Mouse (Mus musculus) frontal cortex, adult 2 months (tissue): ENCODE data around the gene Olfr102. TPM values are rescaled to one million over a fixed set of nuclear protein-coding genes. Genes with fewer than 3 reads are reported as not detected.

Source experiments
- DNase-seq, 2 experiments: peaks; one replicate each; pipeline ENCODE4 v3.0.0; 2022; ENCODE audit warnings: low spot score in 1 of 2; ENCODE audit errors: extremely low spot score in 1 of 2
- polyA plus RNA-seq: library from polyadenylated mRNA; depleted of rRNA; stranded (reverse); fragments of >200 nt; gene quantifications from 2 replicates; pipeline ENCODE4 v1.2.3, GENCODE M21; 2012; rRNA removed

The Olfr102 gene
- polyA plus RNA-seq: 0.08 TPM in 1 of 2 replicates, not detected in the other

DNA sequence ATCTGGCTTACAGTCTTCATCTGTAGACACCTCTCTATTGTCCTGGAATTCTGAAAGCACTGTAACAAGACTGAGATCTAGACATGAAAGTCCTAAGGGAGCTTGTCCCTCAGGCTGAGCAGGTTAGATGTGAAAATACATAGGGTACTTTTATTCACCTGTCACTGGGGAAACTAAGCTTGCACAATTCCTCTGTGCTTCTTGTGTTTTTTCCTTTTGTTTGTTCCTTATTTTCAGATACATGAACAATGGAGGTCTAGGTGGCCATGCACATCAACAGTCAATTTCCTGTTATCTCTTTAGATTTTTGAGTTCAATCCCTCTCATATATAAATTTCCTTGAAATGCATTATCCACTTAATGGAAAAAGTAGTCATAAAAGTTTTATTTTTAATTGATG, at the start of gene Olfr102:
Gene Olfr102 (minus strand): TSS at position 101 of the 400 bp plus-strand sequence.
- DNase-seq: no peak

DNA sequence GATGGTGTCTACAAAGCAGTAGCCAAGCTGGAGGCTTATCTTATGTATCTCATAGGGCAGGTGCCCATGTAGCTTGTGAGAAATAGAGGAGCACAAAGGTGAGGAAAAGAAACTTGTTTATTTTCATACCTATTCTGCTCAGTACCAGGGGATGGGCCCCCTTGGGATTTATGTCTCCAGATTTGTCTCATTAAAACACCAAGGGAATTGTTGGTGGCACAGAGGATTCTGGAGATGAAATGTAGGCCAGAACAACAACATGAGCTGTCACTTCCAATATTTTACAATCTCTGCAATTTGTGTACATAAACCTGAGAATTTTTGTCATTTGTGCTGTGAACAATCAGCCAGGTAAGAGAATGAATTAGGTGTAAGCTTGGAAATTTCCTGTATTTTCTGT, 42.4 kb upstream of the Olfr102 start, which contains the start of gene Olfr104-ps:
Gene Olfr104-ps (plus strand): TSS at position 301 of the 400 bp plus-strand sequence.
- DNase-seq: no peak

DNA sequence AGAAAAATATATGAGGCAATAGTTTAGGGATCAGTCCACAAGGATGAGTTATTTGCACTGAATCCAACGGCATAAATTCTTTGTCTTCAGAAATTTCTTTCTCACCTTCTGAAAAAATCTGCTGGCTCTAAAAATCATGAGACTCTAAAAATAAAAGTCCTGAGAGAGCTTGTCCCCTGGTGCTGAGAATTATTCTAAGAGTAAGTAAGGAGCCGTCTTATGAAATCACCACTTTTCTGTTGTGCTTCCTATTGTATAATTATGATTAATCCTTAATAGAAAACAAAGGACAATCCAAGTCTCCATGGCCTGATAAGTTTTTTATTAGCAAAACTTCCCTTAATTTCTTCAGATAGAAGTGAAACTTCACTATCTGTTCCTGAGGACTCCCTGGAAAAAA, 22.7 kb upstream of the Olfr102 start, which contains the start of gene Olfr103:
Gene Olfr103 (minus strand): TSS at position 101 of the 400 bp plus-strand sequence.
- no peak for DNase-seq

DNA sequence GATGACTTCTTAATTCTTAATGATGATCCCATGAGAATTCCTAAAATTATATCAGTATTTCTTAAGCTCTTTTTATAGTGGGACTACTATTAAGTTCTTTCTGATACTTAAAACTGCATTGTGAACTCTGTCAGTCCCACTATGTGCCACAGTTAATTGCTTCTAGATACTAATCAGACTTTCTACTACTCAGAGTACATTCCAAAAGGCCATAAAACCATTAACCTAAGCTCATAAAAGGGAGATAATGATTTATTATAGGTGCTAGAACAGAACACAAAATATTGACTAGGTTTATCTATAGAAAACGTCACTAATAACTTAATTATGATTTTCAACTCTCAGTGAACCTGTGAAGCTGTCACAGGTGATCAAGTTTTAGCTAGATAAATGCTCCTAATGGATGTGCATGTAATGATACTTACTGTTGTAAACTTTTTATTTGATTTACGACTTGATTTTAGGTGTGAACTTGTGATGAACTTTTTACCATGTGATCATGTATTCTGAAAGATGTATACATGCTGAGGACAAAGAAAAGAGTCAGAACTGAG, 6.6 kb downstream of the Olfr102 start:
- DNase-seq: no peak

DNA sequence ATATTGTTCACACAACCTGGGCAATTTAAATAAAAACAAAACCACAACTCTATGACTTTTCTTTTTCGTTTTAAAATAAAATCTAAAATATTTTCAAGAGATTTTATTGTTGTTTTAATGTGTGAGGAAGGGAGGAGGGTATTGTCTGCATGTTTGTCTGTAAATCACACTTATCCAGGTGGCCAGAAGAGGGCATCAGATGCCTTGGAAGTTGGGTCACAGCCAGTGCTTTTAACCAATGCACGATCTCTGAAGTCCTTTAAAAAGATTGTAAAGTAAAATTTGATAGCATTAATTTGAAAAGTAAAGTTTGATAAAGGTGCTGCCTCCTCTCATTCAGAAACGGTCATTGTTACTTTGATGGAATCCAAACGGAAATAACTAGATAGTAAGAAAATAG, 8.4 kb downstream of the Olfr102 start:
- peak in 1 of 2 experiments; percentile 11 for DNase-seq

DNA sequence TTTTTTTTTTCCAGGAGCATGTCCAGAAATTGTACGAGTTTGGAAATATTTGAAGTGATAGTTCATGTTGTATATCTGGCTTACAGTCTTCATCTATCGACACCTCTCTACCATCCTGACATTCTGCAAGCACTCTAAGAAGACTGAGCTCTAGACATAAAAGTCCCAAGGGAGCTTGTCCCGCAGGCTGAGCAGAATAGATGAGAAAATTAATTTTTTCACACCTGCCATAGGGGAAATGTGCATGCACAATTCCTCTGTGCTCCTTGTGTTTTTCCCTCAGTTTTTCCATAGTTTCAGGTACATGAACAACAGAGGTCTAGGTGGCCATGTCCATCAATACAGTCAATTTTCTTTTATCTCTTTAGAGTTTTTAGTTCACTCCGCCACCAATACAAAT, 12.6 kb downstream of the Olfr102 start, which contains the start of gene Olfr101:
Gene Olfr101 (minus strand): TSS at position 101 of the 400 bp plus-strand sequence.
- no peak for DNase-seq

DNA sequence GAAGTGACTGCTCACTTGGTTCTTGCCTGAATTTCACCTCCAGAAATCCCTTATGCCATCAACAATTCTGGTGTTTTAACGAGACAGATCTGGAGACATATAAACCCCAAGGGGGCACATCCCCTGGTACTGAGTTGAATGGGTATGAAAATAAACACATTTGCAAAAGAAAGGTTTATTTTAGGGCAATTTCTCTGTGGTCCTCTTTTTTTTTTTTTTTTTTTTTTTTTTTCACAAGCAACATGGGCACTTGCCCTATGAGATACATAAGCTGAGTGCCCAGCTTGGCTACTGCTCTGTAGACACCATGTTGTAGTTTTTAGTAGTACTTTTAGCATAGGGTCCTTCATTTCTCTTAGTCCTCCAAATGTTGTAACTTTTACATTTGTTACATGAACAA, 33.5 kb downstream of the Olfr102 start, which contains the start of gene Olfr99:
Gene Olfr99 (minus strand): TSS at position 101 of the 400 bp plus-strand sequence.
- DNase-seq: no peak

DNA sequence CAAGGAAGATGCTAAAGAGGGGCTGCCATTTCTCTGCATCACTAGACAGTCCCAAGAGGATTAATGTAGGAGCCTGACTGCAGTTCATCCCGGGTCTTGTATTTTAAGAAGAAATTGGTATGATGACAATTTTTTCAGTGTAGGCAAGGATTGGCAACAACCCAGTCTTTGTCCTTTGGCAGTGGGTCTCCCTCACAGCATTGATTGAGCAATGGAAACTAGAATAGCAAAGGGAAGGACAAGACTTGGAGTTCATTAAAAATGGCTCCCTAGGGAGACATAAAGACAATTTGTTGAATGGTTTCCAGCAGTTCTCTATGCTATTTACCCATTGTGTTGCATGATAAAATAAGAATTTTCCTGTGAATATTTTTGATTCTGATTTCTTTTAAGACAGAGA, 36.5 kb downstream of the Olfr102 start:
- no peak for DNase-seq

DNA sequence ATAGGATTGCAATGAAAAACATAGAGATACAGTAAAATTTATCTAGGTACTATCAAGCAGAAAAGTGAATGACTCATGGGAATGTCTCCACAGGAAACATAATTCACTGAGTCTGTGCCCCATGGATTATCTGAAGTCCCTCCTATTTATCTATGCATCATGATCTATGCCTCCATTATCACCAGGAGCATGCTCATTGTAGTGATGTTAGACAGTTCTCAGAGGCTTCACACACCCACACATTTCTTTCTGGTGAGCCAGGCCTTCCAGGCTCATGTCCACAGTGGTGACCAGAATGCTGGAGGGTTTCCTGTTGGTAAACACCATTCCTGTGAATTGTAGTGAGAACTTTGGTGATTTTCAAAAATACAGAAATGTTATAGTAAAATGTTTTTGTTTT, 40.3 kb downstream of the Olfr102 start:
- no peak for DNase-seq

DNA sequence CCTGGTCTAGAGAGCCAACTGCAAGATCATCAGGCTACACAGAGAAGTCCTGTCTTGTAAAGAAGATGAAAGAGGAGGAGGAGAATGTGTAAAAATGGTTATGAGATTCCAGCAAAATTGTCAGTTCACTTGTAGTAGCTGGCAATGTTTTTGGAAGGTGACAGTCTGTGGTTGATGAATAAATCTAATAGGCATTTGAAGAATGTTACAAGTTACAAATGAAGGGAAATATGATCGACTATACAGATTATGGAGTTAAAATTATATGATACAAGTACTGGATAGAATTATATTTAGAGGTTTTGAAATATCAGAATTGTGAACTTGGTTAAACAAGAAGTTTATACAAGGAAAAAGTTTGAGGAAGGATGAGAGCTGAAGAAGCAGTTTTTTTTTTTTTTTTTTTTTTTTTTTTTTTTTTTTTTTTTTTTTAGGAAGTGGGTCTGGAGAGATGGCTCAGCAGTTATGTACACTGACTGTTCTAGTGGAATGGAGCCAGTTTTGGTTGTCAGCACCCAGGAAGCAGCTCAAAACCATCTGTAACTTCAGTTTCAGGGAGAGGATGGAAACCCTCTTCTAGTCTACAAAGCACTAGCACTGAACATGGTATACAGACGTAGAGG, 41.1 kb downstream of the Olfr102 start:
- no peak for DNase-seq

DNA sequence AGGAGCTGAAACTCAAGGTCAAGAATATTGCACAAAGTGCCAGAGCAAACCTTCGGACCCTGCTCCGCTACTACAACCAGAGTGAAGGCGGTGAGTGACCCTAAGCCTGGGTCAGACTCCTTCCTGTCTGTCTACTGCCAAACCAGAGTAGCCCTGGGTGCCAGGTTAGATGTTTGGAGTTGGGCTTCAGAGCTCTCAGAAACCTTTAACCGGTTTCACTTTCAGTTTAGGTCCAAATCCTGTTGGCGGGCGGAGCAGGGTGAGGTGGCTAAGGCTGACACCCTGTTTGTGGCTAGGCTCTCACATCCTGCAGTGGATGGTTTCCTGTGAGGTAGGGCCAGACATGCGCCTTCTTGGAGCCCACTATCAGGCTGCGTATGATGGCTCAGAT, 46.2 kb downstream of the Olfr102 start:
- peak in 1 of 2 experiments; percentile 17 for DNase-seq

DNA sequence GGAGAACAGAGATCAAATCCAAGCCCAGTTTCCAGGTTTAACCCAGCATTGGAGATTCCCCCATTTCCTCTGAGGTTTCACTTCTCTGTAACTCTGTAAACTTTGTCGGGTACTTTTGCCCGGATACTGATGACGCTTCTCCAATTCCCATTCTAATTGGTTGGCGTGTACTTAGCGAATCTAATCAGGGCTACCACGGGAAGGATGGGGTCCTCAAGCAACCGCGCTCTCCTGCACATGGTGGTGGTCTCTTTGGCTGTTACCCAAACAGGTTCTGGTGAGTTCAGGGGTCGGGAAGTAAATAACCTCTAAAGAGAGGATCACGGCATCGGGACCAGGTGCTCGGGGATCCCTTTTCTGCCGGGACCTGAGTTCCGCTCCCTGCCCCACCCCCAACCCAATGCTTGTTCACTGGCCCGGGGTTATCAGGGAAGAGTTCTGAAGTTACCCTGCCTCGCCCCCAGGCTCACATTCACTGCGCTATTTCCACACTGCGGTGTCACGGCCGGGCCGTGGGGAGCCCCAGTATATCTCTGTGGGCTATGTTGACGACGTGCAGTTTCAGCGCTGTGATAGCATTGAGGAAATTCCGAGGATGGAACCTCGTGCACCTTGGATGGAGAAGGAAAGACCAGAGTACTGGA, 46.7 kb downstream of the Olfr102 start, which contains the start of gene H2-M3:
Gene H2-M3 (plus strand): TSS at position 163 of the 644 bp plus-strand sequence.
- peak; percentile 74 to 98 for DNase-seq

DNA sequence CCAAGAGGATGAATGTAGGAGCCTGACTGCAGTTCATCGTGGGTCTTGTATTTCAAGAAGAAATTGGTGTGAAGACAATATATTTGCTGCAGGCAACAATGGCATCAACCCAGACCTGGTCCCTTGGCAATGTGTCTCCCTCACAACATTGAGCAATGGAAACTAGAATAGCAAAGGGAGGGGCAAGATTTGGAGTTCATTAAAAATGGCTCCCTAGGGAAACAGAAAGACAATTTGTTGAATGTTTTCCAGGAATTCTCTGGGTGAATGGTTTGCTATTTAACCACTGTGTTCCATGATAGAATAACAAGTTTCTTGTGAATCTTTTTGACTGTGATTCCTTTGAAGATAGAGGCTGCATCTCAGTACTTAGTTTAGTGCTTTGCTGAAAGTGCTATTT, 53.2 kb downstream of the Olfr102 start, which contains the start of gene Olfr98:
Gene Olfr98 (minus strand): TSS at position 124 of the 400 bp plus-strand sequence.
- DNase-seq: no peak

Other genes starting within 250 kb of the Olfr102 start
- 0.04 TPM in 1 of 2 replicates, not detected in the other for gene Olfr90, start 228.6 kb downstream of the Olfr102 start, polyA plus RNA-seq
- not detected in 2 replicates for gene Olfr91, start 218.8 kb downstream of the Olfr102 start, polyA plus RNA-seq
- not detected in 2 replicates for gene Olfr92, start 197.0 kb downstream of the Olfr102 start, polyA plus RNA-seq
- not detected in 2 replicates for gene Olfr93, start 155.6 kb downstream of the Olfr102 start, polyA plus RNA-seq
- gene Ubd, start 123.2 kb downstream of the Olfr102 start, polyA plus RNA-seq: not detected in 2 replicates
- not detected in 2 replicates for gene Olfr94, start 116.1 kb downstream of the Olfr102 start, polyA plus RNA-seq
- not detected in 2 replicates for gene Olfr95, start 103.9 kb downstream of the Olfr102 start, polyA plus RNA-seq
- not detected in 2 replicates for gene Olfr96, start 96.9 kb downstream of the Olfr102 start, polyA plus RNA-seq
- not detected in 2 replicates for gene Olfr97, start 79.7 kb downstream of the Olfr102 start, polyA plus RNA-seq
- not detected in 2 replicates for gene Olfr98, start 53.3 kb downstream of the Olfr102 start, polyA plus RNA-seq
- gene H2-M3, start 46.8 kb downstream of the Olfr102 start, polyA plus RNA-seq: 2.4 and 3.0 TPM in 2 replicates
- gene Olfr99, start 33.6 kb downstream of the Olfr102 start, polyA plus RNA-seq: 0.08 TPM in 1 of 2 replicates, not detected in the other
- gene Olfr101, start 12.7 kb downstream of the Olfr102 start, polyA plus RNA-seq: 0.23 TPM in 1 of 2 replicates, not detected in the other
- not detected in 2 replicates for gene Olfr103, start 22.6 kb upstream of the Olfr102 start, polyA plus RNA-seq
- not detected in 2 replicates for gene Olfr104-ps, start 42.5 kb upstream of the Olfr102 start, polyA plus RNA-seq
- not detected in 2 replicates for gene Olfr105-ps, start 62.0 kb upstream of the Olfr102 start, polyA plus RNA-seq
- gene Olfr106-ps, start 73.3 kb upstream of the Olfr102 start, polyA plus RNA-seq: not detected in 2 replicates
- not detected in 2 replicates for gene Olfr107, start 82.2 kb upstream of the Olfr102 start, polyA plus RNA-seq
- not detected in 2 replicates for gene Olfr108, start 128.4 kb upstream of the Olfr102 start, polyA plus RNA-seq
- gene Olfr109, start 141.9 kb upstream of the Olfr102 start, polyA plus RNA-seq: 0.02 TPM in 1 of 2 replicates, not detected in the other
- gene H2-M2, start 166.5 kb upstream of the Olfr102 start, polyA plus RNA-seq: not detected in 2 replicates
- 0.82 and 0.96 TPM in 2 replicates for gene Olfr110, start 175.4 kb upstream of the Olfr102 start, polyA plus RNA-seq
- gene Olfr111, start 191.0 kb upstream of the Olfr102 start, polyA plus RNA-seq: 1.3 and 1.6 TPM in 2 replicates